Mouse (Mus musculus): ENCODE results near the gene Nsd2. TPM values are rescaled to one million over a fixed set of nuclear protein-coding genes. Genes with fewer than 3 reads are reported as not detected.
A peak's percentile ranks its signal among the peaks of the same experiment; 100 is the strongest.
"Not testable (repeated sequence)": the region's sequence is repeated elsewhere in the genome, so short reads cannot be mapped to it uniquely, and the experiment has no call there.

Nsd2 gene
- total RNA-seq, 2 experiments from 2014 or later = 29.4 to 41.1 TPM

GRCm38 (mm10) chr5:33932413-33932812 lies 111.9 kb downstream of the Nsd2 start:
- DNase-seq = no peak

DNA sequence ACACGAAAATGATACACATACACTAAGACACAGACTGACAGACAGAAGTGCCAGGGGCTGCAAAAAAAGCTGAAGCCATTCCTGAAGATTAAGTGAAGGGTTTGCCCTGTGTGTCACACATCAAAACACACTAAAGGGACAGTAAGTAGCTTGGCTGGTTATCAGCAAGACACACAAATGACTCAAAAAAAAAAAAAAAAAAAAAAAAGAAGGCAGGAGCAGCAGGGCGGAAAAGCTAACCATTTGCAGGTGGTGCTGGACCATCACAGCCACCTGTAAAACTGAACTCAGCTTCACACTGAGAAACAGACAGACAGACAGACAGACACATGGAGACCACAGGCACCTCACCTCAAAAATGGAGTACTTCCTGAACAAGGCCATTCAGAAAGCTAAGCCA lies 113.6 kb downstream of the Nsd2 start:
- DNase-seq = no peak

GRCm38 (mm10) chr5:33934877-33935276 lies 114.4 kb downstream of the Nsd2 start:
- DNase-seq = no peak

- no peak for DNase-seq
Measured at GRCm38 (mm10) chr5:33935700-33936111, 115.2 kb downstream of the Nsd2 start.

DNA sequence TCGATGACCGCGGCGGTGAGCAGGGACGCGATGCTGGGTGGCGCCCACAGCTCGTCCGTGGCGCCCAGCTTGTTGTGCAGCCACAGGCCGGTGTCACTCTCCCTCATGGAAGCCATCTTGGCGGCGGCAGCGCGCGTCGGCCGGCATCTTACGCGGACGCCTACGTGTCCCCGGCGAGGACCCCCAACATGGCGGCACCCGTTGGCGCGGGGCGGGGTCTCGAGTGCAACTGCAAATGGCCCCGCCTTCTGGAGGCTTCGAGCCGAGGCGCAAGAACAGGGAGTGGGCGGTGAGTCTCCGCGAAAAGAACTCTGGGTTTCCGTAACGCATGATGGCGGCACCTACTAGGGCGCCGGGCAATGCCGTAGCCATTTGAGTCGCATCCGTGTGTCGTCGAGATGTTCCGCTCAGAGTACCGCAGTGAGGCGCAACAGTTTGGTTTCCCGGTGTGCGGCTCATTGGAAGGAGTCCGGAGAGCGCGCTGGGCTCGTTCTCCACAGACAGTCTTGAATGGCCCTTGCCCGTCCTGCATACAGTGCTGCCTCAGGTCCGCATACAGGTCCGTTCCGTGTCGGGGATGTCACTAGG lies 115.7 kb downstream of the Nsd2 start, which contains the start of gene Nelfa:
Nelfa (minus strand) TSS at position 294 of the 588 bp plus-strand sequence.
- peak; percentile 97 for DNase-seq

DNA sequence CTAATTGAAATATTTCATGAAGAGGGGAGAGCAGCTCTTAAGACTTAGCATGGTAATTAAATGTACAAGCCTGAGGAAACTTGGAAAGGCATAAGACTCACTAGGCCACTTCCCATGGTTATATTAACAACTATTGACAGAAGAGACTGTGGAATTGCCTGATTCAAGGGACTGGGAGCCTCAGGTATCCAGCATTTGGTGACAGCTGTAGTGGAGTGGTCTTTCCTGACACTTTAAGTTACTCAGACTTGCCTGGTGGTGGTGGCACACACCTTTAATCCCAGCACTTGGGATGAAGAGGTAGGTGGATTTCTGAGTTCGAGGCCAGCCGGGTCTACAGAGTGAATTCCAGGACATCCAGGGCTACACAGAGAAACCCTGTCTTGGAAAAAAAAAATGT lies 116.7 kb downstream of the Nsd2 start:
- DNase-seq = no peak

- no peak for DNase-seq
Measured at GRCm38 (mm10) chr5:33938448-33938847, 117.9 kb downstream of the Nsd2 start.

DNA sequence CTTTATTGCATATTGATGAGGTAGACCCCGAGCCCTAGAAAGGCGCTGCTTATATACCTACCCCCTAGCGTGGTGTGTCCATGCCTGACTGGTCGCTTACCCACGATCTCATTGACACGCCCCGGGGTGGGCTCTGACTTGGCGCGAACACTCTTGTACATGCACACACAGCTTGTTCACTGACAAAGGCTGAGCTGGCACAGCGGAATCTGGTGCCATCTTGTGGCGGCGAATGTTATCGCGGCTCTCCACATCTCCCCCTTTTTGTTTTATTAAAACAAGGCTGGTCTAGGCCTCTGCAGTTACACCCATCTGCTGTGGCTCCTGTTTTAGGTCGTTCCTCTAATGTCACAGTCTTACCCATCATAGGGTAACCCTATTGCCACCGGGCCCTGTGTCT lies 126.5 kb downstream of the Nsd2 start:
- DNase-seq = not testable (repeated sequence)

Small RNA genes lying within 50 kb of the gene (microRNA-seq; reads per million reads assigned to microRNA genes)
- 0 reads per million in 2 experiments for gene Mir7024

Other genes with a start within 250 kb of the Nsd2 start
- 10 to 100 TPM; 52.0 to 56.6 TPM for gene Fam53a, start 191.1 kb upstream of the Nsd2 start, total RNA-seq (2021)
- 1 to 10 TPM; 1.1 to 1.5 TPM for gene Gm9903, start 190.8 kb upstream of the Nsd2 start, total RNA-seq (2021)
- gene Slbp, start 168.2 kb upstream of the Nsd2 start, total RNA-seq (2021) = 10 to 100 TPM; 17.9 to 24.6 TPM
- 10 to 100 TPM; 15.7 to 19.8 TPM for gene Tacc3, start 162.6 kb upstream of the Nsd2 start, total RNA-seq (2021)
- gene Tmem129, start 162.3 kb upstream of the Nsd2 start, total RNA-seq (2021) = 10 to 100 TPM; 16.0 to 17.7 TPM
- gene Fgfr3, start 99.1 kb upstream of the Nsd2 start, total RNA-seq (2021) = 1 to 10 TPM; 1.9 to 2.7 TPM
- 10 to 100 TPM; 58.5 to 69.5 TPM for gene Letm1, start 37.9 kb upstream of the Nsd2 start, total RNA-seq (2021)
- 10 to 100 TPM; 10.5 to 14.5 TPM for gene Nelfa, start 115.7 kb downstream of the Nsd2 start, total RNA-seq (2021)
- gene Gm1673, start 162.7 kb downstream of the Nsd2 start, total RNA-seq (2021) = 1 to 10 TPM; 2.5 to 3.2 TPM
- gene Nat8l, start 175.3 kb downstream of the Nsd2 start, total RNA-seq (2021) = 1 to 10 TPM in 1 of 2 experiments, under 1 TPM in 1; 0.35 to 1.3 TPM